Mouse (Mus musculus): Measurements from ENCODE around the gene Epb41l4b. TPM values are rescaled to one million over a fixed set of nuclear protein-coding genes. Genes with fewer than 3 reads are reported as not detected.

Epb41l4b gene
- polyA plus RNA-seq, 1 experiment from 2014 or later = 0.57 TPM

- ATAC-seq (replicated peaks; ENCODE audit: low FRiP score) (no peak), DNase-seq (ENCODE audit: low spot score) (no peak)
- H3K36me3 ChIP-seq (ENCODE audit: control insufficient read depth, insufficient read depth, low read length) = no peaks in the 10 kb centered on the region
- no peaks in the 10 kb centered on the region for H3K9me3 ChIP-seq (ENCODE audit: control insufficient read depth, low read length)
- H3K4me1 ChIP-seq (replicated peaks; ENCODE audit: control insufficient read depth, insufficient read depth, low read length) = no peaks in the 10 kb centered on the region
- no peak overlapping the region for H3K9ac ChIP-seq (ENCODE audit: low read length)
- no peak overlapping the region for H3K4me2 ChIP-seq (ENCODE audit: low read depth, low read length, severe bottlenecking)
- 98% methylated on average over 4 of the region's 4 CpGs for WGBS
- no peak overlapping the region for H3K27ac ChIP-seq (ENCODE audit: low read depth, low read length)
- no peaks in the 10 kb centered on the region for H3K27me3 ChIP-seq (ENCODE audit: control insufficient read depth, insufficient read depth, low read length)
- H3K4me3 ChIP-seq (ENCODE audit: low read depth, low read length) = no peak overlapping the region
Measured at GRCm38 (mm10) chr4:57057637-57058036, 85.6 kb downstream of the Epb41l4b start.

- H3K4me2 ChIP-seq (ENCODE audit: low read depth, low read length, severe bottlenecking) = no peak overlapping the region
- ATAC-seq (replicated peaks; ENCODE audit: low FRiP score) (no peak), DNase-seq (ENCODE audit: low spot score) (no peak)
- H3K9ac ChIP-seq (ENCODE audit: low read length) = no peak overlapping the region
- no peaks in the 10 kb centered on the region for H3K9me3 ChIP-seq (ENCODE audit: control insufficient read depth, low read length)
- no peaks in the 10 kb centered on the region for H3K27me3 ChIP-seq (ENCODE audit: control insufficient read depth, insufficient read depth, low read length)
- no peak overlapping the region for H3K27ac ChIP-seq (ENCODE audit: low read depth, low read length)
- 79% methylated on average over 7 of the region's 7 CpGs for WGBS
- 0 out of 2 replicates have a peak, but pooled peaks cover 2% of the 10 kb centered on the region for H3K4me1 ChIP-seq (replicated peaks; ENCODE audit: control insufficient read depth, insufficient read depth, low read length)
- no peaks in the 10 kb centered on the region for H3K36me3 ChIP-seq (ENCODE audit: control insufficient read depth, insufficient read depth, low read length)
- H3K4me3 ChIP-seq (ENCODE audit: low read depth, low read length) = no peak overlapping the region
Measured at GRCm38 (mm10) chr4:57055635-57056034, 87.6 kb downstream of the Epb41l4b start.

- Histone ChIP-seq H3K4me2 (ENCODE audit: low read depth, low read length, severe bottlenecking) (no peak overlapping the region), H3K27me3 (ENCODE audit: control insufficient read depth, insufficient read depth, low read length) (no peaks in the 10 kb centered on the region), H3K4me1 (replicated peaks; ENCODE audit: control insufficient read depth, insufficient read depth, low read length) (peaks cover 4% of the 10 kb centered on the region; the same call in 1 of the 2 replicates), H3K27ac (ENCODE audit: low read depth, low read length) (no peak overlapping the region), H3K9ac (ENCODE audit: low read length) (no peak overlapping the region), H3K9me3 (ENCODE audit: control insufficient read depth, low read length) (no peaks in the 10 kb centered on the region), H3K4me3 (ENCODE audit: low read depth, low read length) (no peak overlapping the region), H3K36me3 (ENCODE audit: control insufficient read depth, insufficient read depth, low read length) (no peaks in the 10 kb centered on the region)
- DNase-seq (ENCODE audit: low spot score) (no peak), ATAC-seq (replicated peaks; ENCODE audit: low FRiP score) (no peak)
- WGBS = 48% methylated on average over 5 of the region's 5 CpGs
Measured at GRCm38 (mm10) chr4:57049281-57049921, 93.8 kb downstream of the Epb41l4b start.

- no peaks in the 10 kb centered on the region for H3K27me3 ChIP-seq (ENCODE audit: control insufficient read depth, insufficient read depth, low read length)
- ATAC-seq (replicated peaks; ENCODE audit: low FRiP score) (no peak), DNase-seq (ENCODE audit: low spot score) (no peak)
- H3K9ac ChIP-seq (ENCODE audit: low read length) = no peak overlapping the region
- H3K27ac ChIP-seq (ENCODE audit: low read depth, low read length) = no peak overlapping the region
- WGBS = 63% methylated on average over 6 of the region's 6 CpGs
- no peaks in the 10 kb centered on the region for H3K36me3 ChIP-seq (ENCODE audit: control insufficient read depth, insufficient read depth, low read length)
- H3K4me3 ChIP-seq (ENCODE audit: low read depth, low read length) = no peak overlapping the region
- peaks cover 4% of the 10 kb centered on the region; the same call in 1 of the 2 replicates for H3K4me1 ChIP-seq (replicated peaks; ENCODE audit: control insufficient read depth, insufficient read depth, low read length)
- no peaks in the 10 kb centered on the region for H3K9me3 ChIP-seq (ENCODE audit: control insufficient read depth, low read length)
- no peak overlapping the region for H3K4me2 ChIP-seq (ENCODE audit: low read depth, low read length, severe bottlenecking)
Measured at GRCm38 (mm10) chr4:57048566-57048965, 94.7 kb downstream of the Epb41l4b start.

GRCm38 (mm10) chr4:57046160-57046571, 97.1 kb downstream of the Epb41l4b start:
- 78% methylated on average over 9 of the region's 9 CpGs for WGBS
- ATAC-seq (replicated peaks; ENCODE audit: low FRiP score) = no peak

GRCm38 (mm10) chr4:57043621-57044020, 99.6 kb downstream of the Epb41l4b start:
- Histone ChIP-seq H3K4me1 (replicated peaks; ENCODE audit: control insufficient read depth, insufficient read depth, low read length) (peaks cover 5% of the 10 kb centered on the region; the same call in 1 of the 2 replicates), H3K9ac (ENCODE audit: low read length) (no peak overlapping the region), H3K4me2 (ENCODE audit: low read depth, low read length, severe bottlenecking) (no peak overlapping the region), H3K9me3 (ENCODE audit: control insufficient read depth, low read length) (no peaks in the 10 kb centered on the region), H3K27ac (ENCODE audit: low read depth, low read length) (no peak overlapping the region), H3K4me3 (ENCODE audit: low read depth, low read length) (no peak overlapping the region), H3K27me3 (ENCODE audit: control insufficient read depth, insufficient read depth, low read length) (no peaks in the 10 kb centered on the region), H3K36me3 (ENCODE audit: control insufficient read depth, insufficient read depth, low read length) (no peaks in the 10 kb centered on the region)
- no peak for DNase-seq (ENCODE audit: low spot score)
- no peak for ATAC-seq (replicated peaks; ENCODE audit: low FRiP score)
- 89% methylated on average over 8 of the region's 8 CpGs for WGBS

More at GRCm38 (mm10) chr4:57046160-57046571, 97.1 kb downstream of the Epb41l4b start:
- Histone ChIP-seq H3K27me3 (ENCODE audit: control insufficient read depth, insufficient read depth, low read length) (no peaks in the 10 kb centered on the region), H3K9ac (ENCODE audit: low read length) (no peak overlapping the region), H3K36me3 (ENCODE audit: control insufficient read depth, insufficient read depth, low read length) (no peaks in the 10 kb centered on the region), H3K27ac (ENCODE audit: low read depth, low read length) (no peak overlapping the region), H3K4me1 (replicated peaks; ENCODE audit: control insufficient read depth, insufficient read depth, low read length) (peaks cover 2% of the 10 kb centered on the region; the same call in 1 of the 2 replicates), H3K9me3 (ENCODE audit: control insufficient read depth, low read length) (no peaks in the 10 kb centered on the region), H3K4me3 (ENCODE audit: low read depth, low read length) (no peak overlapping the region), H3K4me2 (ENCODE audit: low read depth, low read length, severe bottlenecking) (no peak overlapping the region)
- DNase-seq (ENCODE audit: low spot score) = no peak

GRCm38 (mm10) chr4:57041661-57042060, 101.6 kb downstream of the Epb41l4b start:
- no peak overlapping the region for H3K9ac ChIP-seq (ENCODE audit: low read length)
- no peaks in the 10 kb centered on the region for H3K27me3 ChIP-seq (ENCODE audit: control insufficient read depth, insufficient read depth, low read length)
- no peak for DNase-seq (ENCODE audit: low spot score)
- no peak overlapping the region for H3K27ac ChIP-seq (ENCODE audit: low read depth, low read length)
- no peaks in the 10 kb centered on the region for H3K9me3 ChIP-seq (ENCODE audit: control insufficient read depth, low read length)
- no peak overlapping the region for H3K4me3 ChIP-seq (ENCODE audit: low read depth, low read length)
- H3K36me3 ChIP-seq (ENCODE audit: control insufficient read depth, insufficient read depth, low read length) = no peaks in the 10 kb centered on the region
- no peak overlapping the region for H3K4me2 ChIP-seq (ENCODE audit: low read depth, low read length, severe bottlenecking)
- no peak for ATAC-seq (replicated peaks; ENCODE audit: low FRiP score)
- H3K4me1 ChIP-seq (replicated peaks; ENCODE audit: control insufficient read depth, insufficient read depth, low read length) = peaks cover 5% of the 10 kb centered on the region; the same call in 1 of the 2 replicates
- 93% methylated on average over 6 of the region's 6 CpGs for WGBS

- Histone ChIP-seq H3K4me3 (ENCODE audit: low read depth, low read length) (no peak overlapping the region), H3K9ac (ENCODE audit: low read length) (no peak overlapping the region), H3K4me2 (ENCODE audit: low read depth, low read length, severe bottlenecking) (no peak overlapping the region), H3K27ac (ENCODE audit: low read depth, low read length) (no peak overlapping the region), H3K4me1 (replicated peaks; ENCODE audit: control insufficient read depth, insufficient read depth, low read length) (peaks cover 3% of the 10 kb centered on the region; the same call in 1 of the 2 replicates), H3K36me3 (ENCODE audit: control insufficient read depth, insufficient read depth, low read length) (no peaks in the 10 kb centered on the region), H3K9me3 (ENCODE audit: control insufficient read depth, low read length) (no peaks in the 10 kb centered on the region), H3K27me3 (ENCODE audit: control insufficient read depth, insufficient read depth, low read length) (no peaks in the 10 kb centered on the region)
- 95% methylated on average over 4 of the region's 4 CpGs for WGBS
- ATAC-seq (replicated peaks; ENCODE audit: low FRiP score) (no peak), DNase-seq (ENCODE audit: low spot score) (no peak)
Measured at GRCm38 (mm10) chr4:57041211-57041610, 102.0 kb downstream of the Epb41l4b start.

- no peak overlapping the region for H3K27ac ChIP-seq (ENCODE audit: low read depth, low read length)
- H3K4me2 ChIP-seq (ENCODE audit: low read depth, low read length, severe bottlenecking) = no peak overlapping the region
- H3K27me3 ChIP-seq (ENCODE audit: control insufficient read depth, insufficient read depth, low read length) = no peaks in the 10 kb centered on the region
- no peak overlapping the region for H3K4me3 ChIP-seq (ENCODE audit: low read depth, low read length)
- no peaks in the 10 kb centered on the region for H3K9me3 ChIP-seq (ENCODE audit: control insufficient read depth, low read length)
- H3K4me1 ChIP-seq (replicated peaks; ENCODE audit: control insufficient read depth, insufficient read depth, low read length) = peaks cover 3% of the 10 kb centered on the region; the same call in 1 of the 2 replicates
- ATAC-seq (replicated peaks; ENCODE audit: low FRiP score) = peak; percentile 44; the same call in 1 of the 2 replicates
- WGBS = 70% methylated on average over 8 of the region's 8 CpGs
- H3K36me3 ChIP-seq (ENCODE audit: control insufficient read depth, insufficient read depth, low read length) = no peaks in the 10 kb centered on the region
- no peak for DNase-seq (ENCODE audit: low spot score)
- no peak overlapping the region for H3K9ac ChIP-seq (ENCODE audit: low read length)
Measured at GRCm38 (mm10) chr4:57040481-57040880, 102.8 kb downstream of the Epb41l4b start.
